Mouse (Mus musculus): ENCODE results near the gene Hoxd11. TPM values are rescaled to one million over a fixed set of nuclear protein-coding genes. Genes with fewer than 3 reads are reported as not detected.
A peak's percentile ranks its signal among the peaks of the same experiment; 100 is the strongest.

The Hoxd11 gene
- polyA plus RNA-seq, 1 experiment from 2014 or later, result 56.2 TPM

DNA sequence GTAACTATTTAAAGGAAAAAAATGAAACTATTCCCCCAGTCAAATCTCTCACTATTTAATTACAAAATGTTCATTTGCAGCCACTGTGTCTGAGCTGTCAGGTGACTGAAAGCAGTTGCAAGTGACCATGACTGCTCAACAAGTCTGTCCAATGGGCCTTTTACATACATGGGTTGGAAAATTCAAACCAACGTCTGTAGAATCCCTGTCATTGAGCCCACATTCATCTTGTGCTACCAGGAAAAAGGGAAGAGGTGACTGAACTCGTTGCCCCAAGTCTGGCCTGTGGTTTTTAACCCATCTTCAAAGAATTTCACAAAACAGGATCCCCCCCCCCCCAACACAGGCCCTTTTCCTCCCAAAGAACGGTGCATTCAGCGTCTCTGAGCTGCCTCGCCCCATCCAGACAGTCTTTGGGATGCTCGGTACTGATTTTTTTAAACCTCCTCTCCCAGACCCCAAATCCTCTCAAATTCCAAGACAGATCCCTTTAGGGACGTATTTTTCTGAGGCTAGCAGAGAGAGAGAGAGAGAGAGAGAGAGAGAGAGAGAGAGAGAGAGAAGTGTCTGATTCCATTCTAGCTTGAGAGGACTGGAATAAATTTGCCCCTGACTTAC is 16.6 kb downstream of the Hoxd11 start:
- peak overlapping the region; percentile 99 for H3K27ac ChIP-seq (ENCODE audit: low read depth, low read length)
- peak overlapping the region; percentile 99 for H3K9ac ChIP-seq (ENCODE audit: low read depth, low read length)

GRCm38 (mm10) chr2:74696442-74697335 is 17.3 kb downstream of the Hoxd11 start:
- peak; percentile 28 for ATAC-seq (ENCODE audit: low FRiP score, low TSS enrichment)
- H3K4me1 ChIP-seq (ENCODE audit: control insufficient read depth, insufficient read depth, low read length), result peaks cover 31% of the 10 kb centered on the region; the same call in 1 of the 2 replicates
- H3K27me3 ChIP-seq (ENCODE audit: control insufficient read depth, insufficient read depth, low read length), result 0 out of 2 replicates have a peak, but pooled peaks cover 3% of the 10 kb centered on the region
- peak overlapping the region; percentile 99 for H3K27ac ChIP-seq (ENCODE audit: low read depth, low read length)
- H3K36me3 ChIP-seq (ENCODE audit: control insufficient read depth, insufficient read depth, low read length), result peaks cover 8% of the 10 kb centered on the region; the same call in 1 of the 2 replicates
- H3K4me3 ChIP-seq (ENCODE audit: low read length), result peak overlapping the region; percentile 85
- WGBS, result 5% methylated on average over 34 of the region's 34 CpGs
- peak overlapping the region; percentile 99 for H3K9ac ChIP-seq (ENCODE audit: low read depth, low read length)
- H3K9me3 ChIP-seq (ENCODE audit: control insufficient read depth, low read length), result no peaks in the 10 kb centered on the region
- peak overlapping the region; percentile 85 for H3K4me2 ChIP-seq (replicated peaks; ENCODE audit: low read depth, low read length)

More for the DNA sequence above, 16.6 kb downstream of the Hoxd11 start:
- H3K4me1 ChIP-seq (ENCODE audit: control insufficient read depth, insufficient read depth, low read length), result peaks cover 31% of the 10 kb centered on the region; the same call in 1 of the 2 replicates
- H3K4me2 ChIP-seq (replicated peaks; ENCODE audit: low read depth, low read length), result peak overlapping the region; percentile 85
- no peak for ATAC-seq (ENCODE audit: low FRiP score, low TSS enrichment)
- H3K36me3 ChIP-seq (ENCODE audit: control insufficient read depth, insufficient read depth, low read length), result peaks cover 8% of the 10 kb centered on the region; the same call in 1 of the 2 replicates
- H3K4me3 ChIP-seq (ENCODE audit: low read length), result peak overlapping the region; percentile 85
- H3K9me3 ChIP-seq (ENCODE audit: control insufficient read depth, low read length), result no peaks in the 10 kb centered on the region
- peaks cover 7% of the 10 kb centered on the region; the same call in 1 of the 2 replicates for H3K27me3 ChIP-seq (ENCODE audit: control insufficient read depth, insufficient read depth, low read length)
- WGBS, result 19% methylated on average over 7 of the region's 7 CpGs

GRCm38 (mm10) chr2:74697567-74698121 is 18.3 kb downstream of the Hoxd11 start, which contains the start of gene Hoxd9:
Gene Hoxd9, plus strand, starts transcription at chr2:74697727.
- Histone ChIP-seq H3K9ac (ENCODE audit: low read depth, low read length) (peak within 1 kb of the TSS; percentile 99), H3K4me1 (ENCODE audit: control insufficient read depth, insufficient read depth, low read length) (peaks cover 26% of the 10 kb centered on the region; the same call in 1 of the 2 replicates), H3K27me3 (ENCODE audit: control insufficient read depth, insufficient read depth, low read length) (no peaks in the 10 kb centered on the region), H3K36me3 (ENCODE audit: control insufficient read depth, insufficient read depth, low read length) (peaks cover 8% of the 10 kb centered on the region; the same call in 1 of the 2 replicates), H3K27ac (ENCODE audit: low read depth, low read length) (peak within 1 kb of the TSS; percentile 99), H3K4me3 (ENCODE audit: low read length) (peak within 1 kb of the TSS; percentile 85), H3K4me2 (replicated peaks; ENCODE audit: low read depth, low read length) (peak within 1 kb of the TSS; percentile 85), H3K9me3 (ENCODE audit: control insufficient read depth, low read length) (no peaks in the 10 kb centered on the region)
- ATAC-seq (ENCODE audit: low FRiP score, low TSS enrichment), result peak; percentile 52
- WGBS, result under 1% methylated on average over 43 of the region's 43 CpGs

DNA sequence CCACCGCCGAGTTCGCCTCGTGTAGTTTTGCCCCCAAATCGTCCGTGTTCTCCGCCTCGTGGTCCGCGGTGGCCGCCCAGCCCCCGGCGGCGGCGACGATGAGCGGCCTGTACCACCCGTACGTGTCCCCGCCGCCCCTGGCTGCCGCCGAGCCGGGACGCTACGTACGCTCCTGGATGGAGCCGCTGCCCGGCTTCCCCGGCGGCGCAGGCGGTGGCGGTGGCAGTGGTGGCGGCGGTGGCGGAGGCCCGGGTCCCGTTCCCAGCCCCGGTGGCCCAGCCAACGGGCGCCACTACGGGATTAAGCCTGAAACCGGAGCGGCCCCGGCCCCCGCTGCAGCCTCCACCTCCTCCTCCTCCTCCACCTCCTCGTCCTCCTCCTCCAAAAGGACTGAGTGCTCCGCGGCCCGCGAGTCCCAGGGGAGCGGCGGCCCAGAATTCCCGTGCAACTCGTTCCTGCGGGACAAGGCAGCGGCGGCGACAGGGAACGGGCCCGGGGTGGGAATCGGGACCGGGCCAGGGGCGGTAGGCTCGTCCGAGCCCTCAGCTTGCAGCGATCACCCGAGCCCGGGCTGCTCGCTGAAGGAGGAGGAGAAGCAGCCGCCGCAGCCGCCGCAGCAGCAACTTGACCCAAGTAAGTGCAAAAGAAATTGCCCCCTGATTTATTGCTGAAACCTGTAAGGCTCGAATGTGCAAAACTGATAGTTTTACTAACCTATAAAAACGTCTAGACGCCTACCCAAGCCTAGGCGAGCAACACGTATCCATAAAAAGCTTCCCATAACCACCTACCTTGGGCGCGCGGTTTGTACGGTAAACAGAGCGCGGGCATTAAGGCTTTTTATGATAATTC is 19.1 kb downstream of the Hoxd11 start:
- H3K4me1 ChIP-seq (ENCODE audit: control insufficient read depth, insufficient read depth, low read length), result peaks cover 26% of the 10 kb centered on the region; the same call in 1 of the 2 replicates

GRCm38 (mm10) chr2:74699053-74699430 is 19.7 kb downstream of the Hoxd11 start:
- Histone ChIP-seq H3K27me3 (ENCODE audit: control insufficient read depth, insufficient read depth, low read length) (no peaks in the 10 kb centered on the region), H3K27ac (ENCODE audit: low read depth, low read length) (peak overlapping the region; percentile 99), H3K9me3 (ENCODE audit: control insufficient read depth, low read length) (no peaks in the 10 kb centered on the region), H3K4me1 (ENCODE audit: control insufficient read depth, insufficient read depth, low read length) (peaks cover 28% of the 10 kb centered on the region; the same call in 1 of the 2 replicates), H3K4me3 (ENCODE audit: low read length) (peak overlapping the region; percentile 85), H3K9ac (ENCODE audit: low read depth, low read length) (peak overlapping the region; percentile 99), H3K36me3 (ENCODE audit: control insufficient read depth, insufficient read depth, low read length) (peaks cover 8% of the 10 kb centered on the region; the same call in 1 of the 2 replicates), H3K4me2 (replicated peaks; ENCODE audit: low read depth, low read length) (peak overlapping the region; percentile 85)
- peak; percentile 14 for ATAC-seq (ENCODE audit: low FRiP score, low TSS enrichment)
- WGBS, result under 1% methylated on average over 17 of the region's 17 CpGs

More for the DNA sequence above, 19.1 kb downstream of the Hoxd11 start:
- Histone ChIP-seq H3K36me3 (ENCODE audit: control insufficient read depth, insufficient read depth, low read length) (peaks cover 8% of the 10 kb centered on the region; the same call in 1 of the 2 replicates), H3K9ac (ENCODE audit: low read depth, low read length) (peak overlapping the region; percentile 99), H3K4me2 (replicated peaks; ENCODE audit: low read depth, low read length) (peak overlapping the region; percentile 85), H3K4me3 (ENCODE audit: low read length) (peak overlapping the region; percentile 85), H3K9me3 (ENCODE audit: control insufficient read depth, low read length) (no peaks in the 10 kb centered on the region), H3K27me3 (ENCODE audit: control insufficient read depth, insufficient read depth, low read length) (no peaks in the 10 kb centered on the region), H3K27ac (ENCODE audit: low read depth, low read length) (peak overlapping the region; percentile 99)
- peak; percentile 37 for ATAC-seq (ENCODE audit: low FRiP score, low TSS enrichment)
- under 1% methylated on average over 76 of the region's 86 CpGs for WGBS

- Histone ChIP-seq H3K4me3 (ENCODE audit: low read length) (peak overlapping the region; percentile 85), H3K4me2 (replicated peaks; ENCODE audit: low read depth, low read length) (peak overlapping the region; percentile 85), H3K27me3 (ENCODE audit: control insufficient read depth, insufficient read depth, low read length) (no peaks in the 10 kb centered on the region), H3K36me3 (ENCODE audit: control insufficient read depth, insufficient read depth, low read length) (peaks cover 8% of the 10 kb centered on the region; the same call in 1 of the 2 replicates), H3K9ac (ENCODE audit: low read depth, low read length) (peak overlapping the region; percentile 99), H3K4me1 (ENCODE audit: control insufficient read depth, insufficient read depth, low read length) (peaks cover 32% of the 10 kb centered on the region; the same call in 1 of the 2 replicates), H3K27ac (ENCODE audit: low read depth, low read length) (peak overlapping the region; percentile 99), H3K9me3 (ENCODE audit: control insufficient read depth, low read length) (no peaks in the 10 kb centered on the region)
- 7% methylated on average over 23 of the region's 23 CpGs for WGBS
- ATAC-seq (ENCODE audit: low FRiP score, low TSS enrichment), result no peak
Observed at GRCm38 (mm10) chr2:74699664-74700545, 20.5 kb downstream of the Hoxd11 start.

GRCm38 (mm10) chr2:74700546-74701112 is 21.3 kb downstream of the Hoxd11 start:
- ATAC-seq (ENCODE audit: low FRiP score, low TSS enrichment), result peak; percentile 6; the same call in 1 of the 2 replicates
- WGBS, result 7% methylated on average over 22 of the region's 22 CpGs
- Histone ChIP-seq H3K4me3 (ENCODE audit: low read length) (peak overlapping the region; percentile 85), H3K4me2 (replicated peaks; ENCODE audit: low read depth, low read length) (peak overlapping the region; percentile 85), H3K27me3 (ENCODE audit: control insufficient read depth, insufficient read depth, low read length) (no peaks in the 10 kb centered on the region), H3K4me1 (ENCODE audit: control insufficient read depth, insufficient read depth, low read length) (peaks cover 26% of the 10 kb centered on the region; the same call in 1 of the 2 replicates), H3K9ac (ENCODE audit: low read depth, low read length) (peak overlapping the region; percentile 99), H3K9me3 (ENCODE audit: control insufficient read depth, low read length) (no peaks in the 10 kb centered on the region), H3K36me3 (ENCODE audit: control insufficient read depth, insufficient read depth, low read length) (peaks cover 3% of the 10 kb centered on the region; the same call in 1 of the 2 replicates), H3K27ac (ENCODE audit: low read depth, low read length) (peak overlapping the region; percentile 99)

All from kidney, embryonic 14.5 days (tissue).